Mouse (Mus musculus) forebrain, embryonic 10.5 days (tissue): Measurements from ENCODE around the gene Eps8l2. TPM values are rescaled to one million over a fixed set of nuclear protein-coding genes. Genes with fewer than 3 reads are reported as not detected.
"Not testable (repeated sequence)": the region's sequence is repeated elsewhere in the genome, so short reads cannot be mapped to it uniquely, and the experiment has no call there.

Experiments
- DNase-seq: peaks from one replicate; pipeline ENCODE4 v3.0.0-alpha.2; 2017; ENCODE audit warnings: low spot score; ENCODE audit errors: extremely low spot score
- H3K27ac ChIP-seq: fragments of 300-500 bp; sonication (generic); 2 replicates; pipeline ENCODE4 v1.5.1; 2016; ENCODE audit warnings: mild to moderate bottlenecking
- H3K27me3 ChIP-seq: fragments of 300-500 bp; sonication (generic); 2 replicates; pipeline ENCODE4 v1.6.1; 2016; ENCODE audit warnings: mild to moderate bottlenecking; ENCODE audit not compliant: poor library complexity, severe bottlenecking
- H3K36me3 ChIP-seq: fragments of 300-500 bp; sonication (generic); replicated peaks from 2 replicates; pipeline ENCODE4 v1.6.1; 2016; ENCODE audit warnings: mild to moderate bottlenecking, moderate library complexity
- H3K4me1 ChIP-seq: fragments of 300-500 bp; sonication (generic); 2 replicates; pipeline ENCODE4 v1.6.1; 2016
- H3K4me3 ChIP-seq: fragments of 300-500 bp; sonication (generic); 2 replicates; pipeline ENCODE4 v1.5.1; 2016; ENCODE audit warnings: mild to moderate bottlenecking, moderate library complexity
- H3K9me3 ChIP-seq: fragments of 300-500 bp; sonication (generic); 2 replicates; pipeline ENCODE4 v1.6.1; 2016; ENCODE audit warnings: mild to moderate bottlenecking, moderate library complexity
- WGBS: fragments of 180-500 bp; shearing (Covaris S2); methylation state at CpG from one replicate; pipeline ENCODE4 v1.1.7; 2016; 5-methylcytosine and 5-hydroxymethylcytosine counted together
- polyA plus RNA-seq: library from polyadenylated mRNA; unstranded; fragments of >200 nt; fragmentation: Nextera tagmentation; extraction: Ambion mirVana; gene quantifications from 2 replicates; pipeline ENCODE4 v1.2.1, GENCODE M21; 2016

Gene Eps8l2
- polyA plus RNA-seq, 1 experiment from 2014 or later: 4.5 TPM

GRCm38 (mm10) chr7:141387807-141388486, 49.3 kb downstream of the Eps8l2 start:
- Histone ChIP-seq H3K36me3 (no peaks in the 10 kb centered on the region), H3K4me3 (no peak overlapping the region), H3K27ac (no peak overlapping the region), H3K27me3 (0 out of 2 replicates have a peak, but pooled peaks cover 20% of the 10 kb centered on the region), H3K9me3 (no peaks in the 10 kb centered on the region), H3K4me1 (peaks cover 12% of the 10 kb centered on the region)
- WGBS: 61% methylated on average over 2 of the region's 2 CpGs
- DNase-seq: no peak

GRCm38 (mm10) chr7:141388487-141389109, 49.9 kb downstream of the Eps8l2 start:
- H3K27me3 ChIP-seq: 0 out of 2 replicates have a peak, but pooled peaks cover 20% of the 10 kb centered on the region
- DNase-seq: no peak
- peaks cover 16% of the 10 kb centered on the region for H3K4me1 ChIP-seq
- H3K27ac ChIP-seq: no peak overlapping the region
- H3K36me3 ChIP-seq: no peaks in the 10 kb centered on the region
- WGBS: 76% methylated on average over 3 of the region's 3 CpGs
- no peaks in the 10 kb centered on the region for H3K9me3 ChIP-seq
- no peak overlapping the region for H3K4me3 ChIP-seq

- Histone ChIP-seq H3K27me3 (0 out of 2 replicates have a peak, but pooled peaks cover 17% of the 10 kb centered on the region), H3K36me3 (peaks cover 2% of the 10 kb centered on the region), H3K4me3 (0 out of 2 replicates have a peak overlapping the region, but pooled peaks have one; percentile 10), H3K9me3 (no peaks in the 10 kb centered on the region), H3K27ac (no peak overlapping the region), H3K4me1 (peaks cover 18% of the 10 kb centered on the region)
- 62% methylated on average over 9 of the region's 9 CpGs for WGBS
- no peak for DNase-seq
These were observed 51.9 kb downstream of the Eps8l2 start for GRCm38 (mm10) chr7:141390326-141391259.

- under 1% methylated on average over 57 of the region's 57 CpGs for WGBS
- peaks cover 18% of the 10 kb centered on the region for H3K4me1 ChIP-seq
- H3K4me3 ChIP-seq: peak within 1 kb of the TSS; percentile 77
- H3K9me3 ChIP-seq: no peaks in the 10 kb centered on the region
- peaks cover 15% of the 10 kb centered on the region for H3K36me3 ChIP-seq
- DNase-seq: peak; percentile 98
- 0 out of 2 replicates have a peak, but pooled peaks cover 17% of the 10 kb centered on the region for H3K27me3 ChIP-seq
- H3K27ac ChIP-seq: peak within 1 kb of the TSS; percentile 89
These were observed 53.2 kb downstream of the Eps8l2 start, which contains the start of gene Taldo1 for GRCm38 (mm10) chr7:141391625-141392551. TSS of gene Taldo1 (plus strand) at chr7:141392199.

- Histone ChIP-seq H3K36me3 (peaks cover 22% of the 10 kb centered on the region), H3K27ac (peak overlapping the region; percentile 89), H3K9me3 (no peaks in the 10 kb centered on the region), H3K4me1 (peaks cover 18% of the 10 kb centered on the region), H3K4me3 (peak overlapping the region; percentile 77), H3K27me3 (0 out of 2 replicates have a peak, but pooled peaks cover 17% of the 10 kb centered on the region)
- WGBS: 25% methylated on average over 9 of the region's 9 CpGs
- DNase-seq: no peak
These were observed 54.0 kb downstream of the Eps8l2 start for GRCm38 (mm10) chr7:141392552-141393222.

GRCm38 (mm10) chr7:141394158-141394557, 55.5 kb downstream of the Eps8l2 start:
- H3K36me3 ChIP-seq: peaks cover 36% of the 10 kb centered on the region
- no peak overlapping the region for H3K27ac ChIP-seq
- no peaks in the 10 kb centered on the region for H3K9me3 ChIP-seq
- no peak overlapping the region for H3K4me3 ChIP-seq
- peaks cover 18% of the 10 kb centered on the region for H3K4me1 ChIP-seq
- 92% methylated on average over 7 of the region's 7 CpGs for WGBS
- 0 out of 2 replicates have a peak, but pooled peaks cover 16% of the 10 kb centered on the region for H3K27me3 ChIP-seq
- DNase-seq: no peak

- peaks cover 18% of the 10 kb centered on the region for H3K4me1 ChIP-seq
- 16% methylated on average over 6 of the region's 6 CpGs for WGBS
- H3K9me3 ChIP-seq: no peaks in the 10 kb centered on the region
- H3K27ac ChIP-seq: no peak overlapping the region
- no peak overlapping the region for H3K4me3 ChIP-seq
- 0 out of 2 replicates have a peak, but pooled peaks cover 10% of the 10 kb centered on the region for H3K27me3 ChIP-seq
- H3K36me3 ChIP-seq: peaks cover 42% of the 10 kb centered on the region
- DNase-seq: peak; percentile 79
These were observed 56.1 kb downstream of the Eps8l2 start for GRCm38 (mm10) chr7:141394771-141395170.

GRCm38 (mm10) chr7:141395348-141395747, 56.7 kb downstream of the Eps8l2 start:
- Histone ChIP-seq H3K36me3 (peaks cover 48% of the 10 kb centered on the region), H3K4me3 (no peak overlapping the region), H3K27me3 (0 out of 2 replicates have a peak, but pooled peaks cover 6% of the 10 kb centered on the region), H3K27ac (no peak overlapping the region), H3K4me1 (peaks cover 18% of the 10 kb centered on the region), H3K9me3 (no peaks in the 10 kb centered on the region)
- DNase-seq: no peak
- 73% methylated on average over 1 of the region's 1 CpGs for WGBS

- Histone ChIP-seq H3K4me1 (no peaks in the 10 kb centered on the region), H3K4me3 (no peak overlapping the region), H3K27me3 (no peaks in the 10 kb centered on the region), H3K27ac (no peak overlapping the region), H3K36me3 (peaks cover 74% of the 10 kb centered on the region), H3K9me3 (no peaks in the 10 kb centered on the region)
- peak; percentile 53 for DNase-seq
- 55% methylated on average over 5 of the region's 5 CpGs for WGBS
These were observed 64.6 kb downstream of the Eps8l2 start for GRCm38 (mm10) chr7:141403305-141403704.

- WGBS: 84% methylated on average over 4 of the region's 4 CpGs
- DNase-seq: no peak
- peaks cover 74% of the 10 kb centered on the region for H3K36me3 ChIP-seq
- no peaks in the 10 kb centered on the region for H3K9me3 ChIP-seq
- H3K4me3 ChIP-seq: no peak overlapping the region
- no peaks in the 10 kb centered on the region for H3K27me3 ChIP-seq
- peaks cover 7% of the 10 kb centered on the region for H3K4me1 ChIP-seq
- no peak overlapping the region for H3K27ac ChIP-seq
These were observed 66.8 kb downstream of the Eps8l2 start for GRCm38 (mm10) chr7:141405466-141405865.

GRCm38 (mm10) chr7:141407670-141408069, 69.0 kb downstream of the Eps8l2 start:
- H3K27ac ChIP-seq, H3K4me3 ChIP-seq, DNase-seq, H3K27me3 ChIP-seq, H3K9me3 ChIP-seq: not testable (repeated sequence)
- peaks cover 11% of the 10 kb centered on the region for H3K4me1 ChIP-seq
- H3K36me3 ChIP-seq: peaks cover 59% of the 10 kb centered on the region
- WGBS: 95% methylated on average over 7 of the region's 7 CpGs
